Mouse (Mus musculus): ENCODE measurements at regions not wholly inside any gene's neighbourhood (a gene's known extent, or its start where the extent isn't known, plus 50 kb on each side); places are given as distances from the start of the nearest gene placed in this dataset.
"Not testable (repeated sequence)": the region's sequence is repeated elsewhere in the genome, so short reads cannot be mapped to it uniquely, and the experiment has no call there.

- no peak for DNase-seq
Observed at GRCm38 (mm10) chr10:6182400-6182799, 260.2 kb upstream of the Rgs17 start.

DNA sequence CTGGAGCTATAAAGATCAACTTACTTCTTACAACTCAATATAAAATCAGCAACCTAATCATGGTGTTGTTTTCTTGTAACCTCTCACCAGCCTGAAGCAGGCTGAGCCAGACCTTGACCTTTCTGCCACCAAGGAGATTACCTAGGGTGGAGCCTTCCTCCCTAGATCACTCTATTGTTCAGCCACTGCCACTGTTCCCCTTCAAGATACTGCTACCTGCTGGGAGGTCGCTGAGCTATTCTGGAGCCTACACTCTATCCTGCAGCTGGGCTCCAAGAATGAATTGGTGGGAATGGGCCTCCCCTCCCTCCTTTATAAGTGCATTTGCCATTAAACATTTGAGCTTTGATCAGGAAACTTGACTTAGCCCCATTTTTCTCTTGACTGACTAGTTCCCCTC, 242.1 kb upstream of the Rgs17 start:
- not testable (repeated sequence) for DNase-seq

DNA sequence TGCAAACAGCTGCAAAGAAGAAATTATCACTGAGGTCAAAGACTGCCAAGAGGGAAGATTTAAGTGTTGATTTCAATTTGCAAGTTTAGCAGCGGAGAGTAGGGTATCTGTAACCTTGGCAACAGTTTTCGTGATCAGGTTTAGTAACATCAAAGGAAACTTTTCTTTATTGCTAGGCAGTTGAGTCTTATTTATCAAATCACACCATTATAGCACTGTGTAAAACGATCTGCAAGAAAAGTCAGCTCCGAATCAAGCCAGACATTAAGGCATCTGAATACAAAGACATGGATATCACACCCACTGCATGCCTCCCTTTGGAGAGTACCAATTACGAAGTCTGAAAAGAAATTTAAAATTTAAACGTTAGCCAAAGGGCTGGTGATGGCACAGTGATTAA, 234.7 kb upstream of the Rgs17 start:
- DNase-seq, result no peak

DNA sequence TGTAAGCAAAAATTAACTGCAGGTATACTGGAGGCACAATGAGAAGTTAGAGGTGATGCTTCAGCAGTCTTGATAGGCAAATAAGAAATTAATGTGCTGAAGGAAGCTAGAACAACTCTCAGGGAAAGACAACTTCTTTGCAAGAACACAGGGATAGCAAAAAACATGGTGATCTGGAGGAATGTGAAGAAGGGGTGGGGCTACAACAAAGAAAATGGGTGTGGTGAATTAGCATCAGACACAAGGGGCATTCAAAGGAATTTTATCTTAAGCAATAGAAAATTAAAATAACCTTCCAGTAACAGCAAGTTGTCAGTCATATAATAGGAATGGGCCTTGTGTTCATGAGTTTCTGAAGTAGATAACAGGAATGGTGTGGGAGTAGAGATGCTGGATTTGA, 211.9 kb upstream of the Rgs17 start:
- DNase-seq, result no peak

DNA sequence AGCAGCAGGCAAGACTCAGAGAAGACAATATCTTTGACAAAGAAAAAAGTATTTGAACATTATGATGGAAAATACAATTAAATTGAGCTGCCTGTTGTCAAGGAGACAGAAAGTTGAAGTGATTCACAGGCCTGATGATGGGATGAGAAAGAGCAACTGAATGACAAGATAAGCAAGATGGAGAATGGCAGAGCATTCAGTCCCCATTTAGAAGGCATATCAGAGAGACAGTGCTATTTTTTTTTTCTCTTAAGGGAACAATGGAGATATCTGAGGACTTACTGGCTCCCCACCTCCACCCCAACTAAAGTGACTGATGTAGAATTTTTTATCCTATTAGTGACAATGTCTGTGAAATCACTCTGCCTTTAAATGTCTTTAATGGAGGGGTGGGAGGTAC, 202.2 kb upstream of the Rgs17 start:
- not testable (repeated sequence) for DNase-seq

DNA sequence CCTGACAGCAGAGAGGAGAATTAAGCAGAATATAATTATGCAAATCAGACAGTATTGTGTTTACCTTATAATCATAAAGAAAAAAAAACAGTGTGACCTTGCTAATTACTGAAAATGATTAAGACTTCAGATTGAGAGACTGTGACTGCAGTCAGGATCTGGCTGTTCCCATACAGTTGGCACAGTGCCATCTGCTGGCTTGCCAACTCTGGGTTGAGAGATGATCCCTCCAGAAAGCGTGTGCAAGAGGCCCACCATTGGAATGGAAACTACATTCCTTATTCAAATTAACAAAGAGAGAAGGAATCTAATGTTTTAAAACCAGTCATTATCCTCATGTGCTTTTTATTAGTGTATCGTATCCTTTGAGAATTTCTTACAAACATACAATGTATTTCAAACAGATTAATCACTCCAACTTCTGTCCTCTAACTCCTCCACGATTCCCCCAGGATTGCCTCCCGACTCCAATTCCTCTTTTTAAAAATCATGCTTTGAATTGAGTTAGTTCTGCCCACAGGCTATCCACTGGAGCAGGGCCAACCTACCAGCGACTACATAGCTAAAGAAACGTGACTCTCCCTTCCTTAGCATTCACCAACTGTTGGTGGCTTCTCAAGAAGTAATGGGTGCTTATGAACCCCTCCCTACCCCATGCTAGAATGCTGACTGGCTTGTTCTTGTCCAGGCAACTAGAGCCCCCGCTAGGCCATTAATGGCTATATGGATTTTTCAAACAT, 192.9 kb upstream of the Rgs17 start:
- DNase-seq, result peak; percentile 63

All from lung, postnatal 10 days (tissue).